Mouse (Mus musculus): Measurements from ENCODE around the gene Phactr4.

- TF ChIP-seq CTCF (IDR thresholded peaks at IDR 0.05; ENCODE audit: control insufficient read depth, insufficient read depth, insufficient read length) (no peak), MYOD1 (IDR thresholded peaks at IDR 0.05; ENCODE audit: control insufficient read depth, insufficient read length, low read depth) (no peak)
These were observed 93.8 kb downstream of the Phactr4 start for GRCm38 (mm10) chr4:132328391-132328982.
